Mouse (Mus musculus): ENCODE results near the gene Esd.

The Esd gene

GRCm38 (mm10) chr14:74732079-74732783 is at the start of gene Esd:
Gene Esd, plus strand, starts transcription at chr14:74732297.
- DNase-seq, result peak; percentile 85

- DNase-seq, result no peak
Observed at GRCm38 (mm10) chr14:74684298-74684978, 47.7 kb upstream of the Esd start.

GRCm38 (mm10) chr14:74691963-74692362 is 40.1 kb upstream of the Esd start:
- DNase-seq, result no peak

- no peak for DNase-seq
Observed at GRCm38 (mm10) chr14:74696766-74697165, 35.3 kb upstream of the Esd start.

- no peak for DNase-seq
Observed at GRCm38 (mm10) chr14:74697432-74697831, 34.7 kb upstream of the Esd start.

- no peak for DNase-seq
Observed at GRCm38 (mm10) chr14:74699241-74699640, 32.9 kb upstream of the Esd start.

GRCm38 (mm10) chr14:74703930-74704329 is 28.2 kb upstream of the Esd start:
- no peak for DNase-seq

- no peak for DNase-seq
Observed at GRCm38 (mm10) chr14:74709054-74709453, 23.0 kb upstream of the Esd start.

GRCm38 (mm10) chr14:74723541-74723940 is 8.6 kb upstream of the Esd start:
- no peak for DNase-seq

GRCm38 (mm10) chr14:74731221-74732078 is 647 bp upstream of the Esd start:
- no peak for DNase-seq

GRCm38 (mm10) chr14:74733397-74733796 is 1.3 kb downstream of the Esd start:
- DNase-seq, result no peak

- no peak for DNase-seq
Observed at GRCm38 (mm10) chr14:74735471-74735870, 3.4 kb downstream of the Esd start.

- DNase-seq, result no peak
Observed at GRCm38 (mm10) chr14:74736850-74737249, 4.8 kb downstream of the Esd start.

GRCm38 (mm10) chr14:74764191-74764918 is 32.3 kb downstream of the Esd start:
- DNase-seq, result peak; percentile 40

- no peak for DNase-seq
Observed at GRCm38 (mm10) chr14:74767892-74768291, 35.8 kb downstream of the Esd start.

- DNase-seq, result no peak
Observed at GRCm38 (mm10) chr14:74774046-74774619, 42.0 kb downstream of the Esd start.

GRCm38 (mm10) chr14:74784243-74784934 is 52.3 kb downstream of the Esd start:
- DNase-seq, result no peak

GRCm38 (mm10) chr14:74787717-74788116 is 55.6 kb downstream of the Esd start:
- no peak for DNase-seq

GRCm38 (mm10) chr14:74788766-74789165 is 56.7 kb downstream of the Esd start:
- DNase-seq, result no peak

- no peak for DNase-seq
Observed at GRCm38 (mm10) chr14:74790535-74790934, 58.4 kb downstream of the Esd start.

GRCm38 (mm10) chr14:74792793-74793192 is 60.7 kb downstream of the Esd start:
- DNase-seq, result no peak

- DNase-seq, result no peak
Observed at GRCm38 (mm10) chr14:74794931-74795330, 62.8 kb downstream of the Esd start.
